Mouse (Mus musculus) gonadal fat pad, adult 2 months (tissue): ENCODE measurements around the gene Cyp24a1. TPM values are rescaled to one million over a fixed set of nuclear protein-coding genes. Genes with fewer than 3 reads are reported as not detected.

Source experiments
- DNase-seq: peaks from one replicate; pipeline ENCODE4 v3.0.0-alpha.2; 2012; ENCODE audit warnings: low read depth
- polyA plus RNA-seq: library from polyadenylated mRNA; depleted of rRNA; stranded (reverse); fragments of >200 nt; gene quantifications from 2 replicates; pipeline ENCODE4 v1.2.3, GENCODE M21; 2012; rRNA removed

Cyp24a1 gene
- polyA plus RNA-seq, 1 experiment = not detected

DNA sequence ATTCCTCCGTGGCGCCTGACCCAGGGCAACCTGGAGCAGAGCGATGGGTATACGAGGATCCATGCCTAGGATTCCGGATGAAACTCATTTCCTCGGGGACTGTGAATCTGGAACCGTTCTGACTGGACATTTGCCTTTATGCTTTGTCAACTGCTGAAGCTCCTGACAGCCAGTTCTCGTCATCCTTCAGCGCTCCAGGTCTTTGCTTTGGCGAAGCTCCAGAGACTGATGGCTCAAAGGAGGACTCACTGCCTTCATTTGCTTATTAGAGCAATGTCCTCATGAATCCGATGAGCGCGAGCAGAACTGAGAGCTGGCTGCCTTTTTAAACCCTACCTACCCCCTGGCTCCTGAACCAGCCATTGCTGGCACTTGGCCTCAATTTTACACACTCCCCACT lies 58.2 kb downstream of the Cyp24a1 start:
- no peak for DNase-seq

DNA sequence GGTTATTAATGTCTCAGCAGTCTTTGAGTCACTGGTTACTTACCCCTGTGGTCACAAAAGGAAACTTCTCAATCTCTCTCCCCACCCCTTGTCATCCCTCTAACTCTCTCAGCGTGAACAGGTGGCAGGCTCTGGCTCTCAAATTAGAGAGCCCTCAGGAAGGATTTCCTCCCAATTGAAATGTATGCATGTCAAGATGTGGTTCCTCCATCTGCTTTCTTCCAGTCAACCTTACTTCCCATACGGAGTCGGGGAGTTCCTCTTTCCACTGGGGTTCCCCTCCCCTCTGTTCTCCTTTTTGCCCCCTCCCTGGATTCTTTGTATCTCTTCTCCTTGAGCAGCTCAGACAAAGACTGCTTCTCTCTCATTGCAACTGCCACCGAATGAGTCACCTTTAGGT lies 60.7 kb downstream of the Cyp24a1 start:
- DNase-seq = no peak

Other genes with a start within 250 kb of the Cyp24a1 start
- gene Bcas1, start 69.3 kb downstream of the Cyp24a1 start, polyA plus RNA-seq = 0.33 and 0.42 TPM in 2 replicates
- gene Pfdn4, start 717 bp downstream of the Cyp24a1 start, polyA plus RNA-seq = 5.3 and 6.1 TPM in 2 replicates
- gene 4930470P17Rik, start 104.9 kb upstream of the Cyp24a1 start, polyA plus RNA-seq = not detected in 2 replicates
- gene Dok5, start 234.7 kb upstream of the Cyp24a1 start, polyA plus RNA-seq = 3.0 and 3.5 TPM in 2 replicates